Mouse (Mus musculus) liver, embryonic 11.5 days (tissue): ENCODE results near the gene H2-Ke6. TPM values are rescaled to one million over a fixed set of nuclear protein-coding genes. Genes with fewer than 3 reads are reported as not detected.
"Not testable (repeated sequence)": the region's sequence is repeated elsewhere in the genome, so short reads cannot be mapped to it uniquely, and the experiment has no call there.

Source experiments
- ATAC-seq: fragments of 200-750 bp; cut with Nextera tagmentation; replicated peaks from 2 replicates; pipeline ENCODE4 v1.8.0; 2017; ENCODE audit warnings: moderate number of reproducible peaks, mild to moderate bottlenecking, moderate TSS enrichment, moderate library complexity; ENCODE audit not compliant: low FRiP score
- DNase-seq: peaks from one replicate; pipeline ENCODE4 v3.0.0-alpha.2; 2017; ENCODE audit warnings: low spot score
- H3K27ac ChIP-seq: fragments of 300-500 bp; sonication (generic); 2 replicates; pipeline ENCODE4 v1.5.1; 2014; ENCODE audit warnings: mild to moderate bottlenecking, low read depth, low read length, control low read depth
- H3K27me3 ChIP-seq: fragments of 300-500 bp; sonication (generic); replicated peaks from 2 replicates; pipeline ENCODE4 v1.6.1; 2014; ENCODE audit warnings: low read length, mixed read lengths; ENCODE audit not compliant: control insufficient read depth, insufficient read depth
- H3K36me3 ChIP-seq: fragments of 300-500 bp; sonication (generic); 2 replicates; pipeline ENCODE4 v1.6.1; 2014; ENCODE audit warnings: mild to moderate bottlenecking, low read length, moderate library complexity, mixed read lengths; ENCODE audit not compliant: control insufficient read depth, insufficient read depth
- H3K4me1 ChIP-seq: fragments of 300-500 bp; sonication (generic); replicated peaks from 2 replicates; pipeline ENCODE4 v1.6.1; 2014; ENCODE audit warnings: low read length, mixed read lengths; ENCODE audit not compliant: control insufficient read depth, insufficient read depth
- H3K4me2 ChIP-seq: fragments of 300-500 bp; sonication (generic); 2 replicates; pipeline ENCODE4 v1.6.1; 2014; ENCODE audit warnings: mild to moderate bottlenecking, control low read depth, moderate library complexity
- H3K4me3 ChIP-seq: fragments of 300-500 bp; sonication (generic); 2 replicates; pipeline ENCODE4 v1.5.1; 2014; ENCODE audit warnings: low read depth, low read length, control low read depth
- H3K9ac ChIP-seq: fragments of 300-500 bp; sonication (generic); 2 replicates; pipeline ENCODE4 v1.6.1; 2014; ENCODE audit warnings: low read depth, low read length, control low read depth
- H3K9me3 ChIP-seq: fragments of 300-500 bp; sonication (generic); 2 replicates; pipeline ENCODE4 v1.6.1; 2016; ENCODE audit warnings: low read length, inconsistent platforms, mixed read lengths; ENCODE audit not compliant: control insufficient read depth
- WGBS: fragments of 180-500 bp; shearing (Covaris S2); extraction: QIAGEN DNeasy Blood & Tissue Kit; methylation state at CpG from one replicate; pipeline ENCODE4 v1.1.7; 2014; 5-methylcytosine and 5-hydroxymethylcytosine counted together
- polyA plus RNA-seq: library from polyadenylated mRNA; unstranded; fragments of >200 nt; fragmentation: Nextera tagmentation; extraction: Ambion mirVana; gene quantifications from 2 replicates; pipeline ENCODE4 v1.2.1, GENCODE M21; 2014

The H2-Ke6 gene
- polyA plus RNA-seq, 1 experiment from 2014 or later, result 45.1 TPM

- Histone ChIP-seq H3K9ac (no peak overlapping the region), H3K27ac (no peak overlapping the region), H3K4me2 (no peak overlapping the region), H3K27me3 (no peaks in the 10 kb centered on the region), H3K4me1 (peaks cover 18% of the 10 kb centered on the region), H3K36me3 (peaks cover 19% of the 10 kb centered on the region), H3K4me3 (no peak overlapping the region), H3K9me3 (peaks cover 15% of the 10 kb centered on the region; the same call in 1 of the 2 replicates)
- DNase-seq, result no peak
- 94% methylated on average over 22 of the region's 23 CpGs for WGBS
- ATAC-seq, result no peak
These were observed 6.1 kb downstream of the H2-Ke6 start for GRCm38 (mm10) chr17:34021539-34022413.

DNA sequence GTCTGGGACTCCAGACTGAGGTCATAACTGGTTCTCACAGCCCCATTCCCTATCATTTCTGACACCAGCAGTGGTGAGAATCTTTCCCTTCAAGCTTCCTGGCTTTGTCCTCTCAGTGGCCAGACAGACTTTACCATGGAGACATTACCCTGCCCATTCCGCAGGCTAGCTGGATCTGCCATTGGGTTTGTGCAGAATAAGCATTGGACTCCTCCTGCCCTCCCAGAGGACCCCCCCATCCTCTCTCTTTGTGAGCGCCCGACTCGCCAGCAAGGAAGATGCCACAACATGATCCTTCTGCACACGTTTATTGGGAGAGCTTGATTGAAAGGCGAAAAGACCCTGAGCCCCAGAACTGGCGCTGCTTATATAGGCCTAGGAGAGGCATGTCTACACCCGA is 14.4 kb downstream of the H2-Ke6 start:
- Histone ChIP-seq H3K9ac (no peak overlapping the region), H3K27me3 (no peaks in the 10 kb centered on the region), H3K27ac (no peak overlapping the region), H3K36me3 (no peaks in the 10 kb centered on the region), H3K4me3 (no peak overlapping the region), H3K4me1 (no peaks in the 10 kb centered on the region), H3K9me3 (no peaks in the 10 kb centered on the region), H3K4me2 (no peak overlapping the region)
- ATAC-seq (no peak), DNase-seq (no peak)
- 93% methylated on average over 8 of the region's 8 CpGs for WGBS

DNA sequence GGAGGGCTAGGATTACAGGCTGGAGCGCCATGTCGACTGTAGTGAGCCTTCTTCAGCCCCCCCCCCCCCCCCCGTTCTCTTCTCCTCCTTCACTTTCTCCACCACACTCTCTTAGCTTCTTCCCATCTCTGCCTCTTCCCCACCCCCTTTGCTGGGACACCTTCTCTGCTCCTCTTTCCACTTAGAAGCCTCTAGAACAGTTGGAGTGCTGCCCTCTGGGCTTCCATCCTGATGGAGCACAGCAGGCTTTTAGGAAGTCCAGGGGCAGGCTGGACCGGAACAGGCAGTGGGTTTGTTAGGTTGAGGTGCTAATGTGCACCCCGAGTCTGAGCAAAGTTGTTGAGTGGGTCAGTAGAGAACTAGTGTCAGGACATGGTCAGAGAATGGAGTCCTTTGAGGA is 17.7 kb downstream of the H2-Ke6 start:
- DNase-seq (no peak), ATAC-seq (no peak)
- H3K27me3 ChIP-seq, result no peaks in the 10 kb centered on the region
- no peak overlapping the region for H3K4me2 ChIP-seq
- H3K9me3 ChIP-seq, result no peaks in the 10 kb centered on the region
- no peaks in the 10 kb centered on the region for H3K4me1 ChIP-seq
- H3K36me3 ChIP-seq, result no peaks in the 10 kb centered on the region
- H3K9ac ChIP-seq, result no peak overlapping the region
- H3K27ac ChIP-seq, result no peak overlapping the region
- 63% methylated on average over 5 of the region's 5 CpGs for WGBS
- H3K4me3 ChIP-seq, result no peak overlapping the region

- no peak overlapping the region for H3K9ac ChIP-seq
- H3K4me3 ChIP-seq, result no peak overlapping the region
- no peak for DNase-seq
- no peaks in the 10 kb centered on the region for H3K36me3 ChIP-seq
- H3K9me3 ChIP-seq, result no peaks in the 10 kb centered on the region
- no peaks in the 10 kb centered on the region for H3K4me1 ChIP-seq
- no peak overlapping the region for H3K4me2 ChIP-seq
- no peak for ATAC-seq
- WGBS, result 44% methylated on average over 2 of the region's 2 CpGs
- H3K27me3 ChIP-seq, result peaks cover 2% of the 10 kb centered on the region; the same call in 1 of the 2 replicates
- no peak overlapping the region for H3K27ac ChIP-seq
These were observed 21.3 kb downstream of the H2-Ke6 start for GRCm38 (mm10) chr17:34006570-34006969.

GRCm38 (mm10) chr17:34003426-34003825 is 24.4 kb downstream of the H2-Ke6 start:
- DNase-seq (no peak), ATAC-seq (no peak)
- H3K9me3 ChIP-seq, result no peaks in the 10 kb centered on the region
- H3K36me3 ChIP-seq, result no peaks in the 10 kb centered on the region
- H3K4me1 ChIP-seq, result peaks cover 5% of the 10 kb centered on the region; the same call in 1 of the 2 replicates
- 5% methylated on average over 5 of the region's 5 CpGs for WGBS
- no peak overlapping the region for H3K27ac ChIP-seq
- H3K27me3 ChIP-seq, result peaks cover 16% of the 10 kb centered on the region
- no peak overlapping the region for H3K9ac ChIP-seq
- no peak overlapping the region for H3K4me3 ChIP-seq
- no peak overlapping the region for H3K4me2 ChIP-seq

DNA sequence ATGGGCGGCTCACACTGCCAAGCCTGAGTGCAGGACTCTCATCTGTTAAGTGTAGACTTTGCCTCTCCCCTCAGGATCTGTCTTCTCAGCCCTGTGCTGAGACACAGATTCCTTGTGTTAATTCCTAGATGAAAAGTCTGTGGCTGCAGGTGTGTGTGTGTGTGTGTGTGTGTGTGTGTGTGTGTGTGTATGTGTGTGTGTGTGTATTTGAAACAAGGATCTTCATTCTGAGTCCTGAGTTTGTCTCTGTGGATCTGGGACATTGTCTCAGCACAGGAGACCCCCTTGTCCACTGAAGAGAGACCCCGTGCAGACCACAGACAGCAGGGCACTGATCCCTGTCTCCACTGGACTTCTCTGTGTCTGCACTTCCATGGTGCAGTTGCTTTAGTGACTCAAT is 27.1 kb downstream of the H2-Ke6 start:
- not testable (repeated sequence) for ATAC-seq, H3K9ac ChIP-seq, H3K4me1 ChIP-seq, DNase-seq, H3K36me3 ChIP-seq, H3K27ac ChIP-seq, H3K4me2 ChIP-seq, H3K4me3 ChIP-seq, H3K9me3 ChIP-seq
- WGBS, result 44% methylated on average over 2 of the region's 2 CpGs
- H3K27me3 ChIP-seq, result peaks cover 16% of the 10 kb centered on the region

DNA sequence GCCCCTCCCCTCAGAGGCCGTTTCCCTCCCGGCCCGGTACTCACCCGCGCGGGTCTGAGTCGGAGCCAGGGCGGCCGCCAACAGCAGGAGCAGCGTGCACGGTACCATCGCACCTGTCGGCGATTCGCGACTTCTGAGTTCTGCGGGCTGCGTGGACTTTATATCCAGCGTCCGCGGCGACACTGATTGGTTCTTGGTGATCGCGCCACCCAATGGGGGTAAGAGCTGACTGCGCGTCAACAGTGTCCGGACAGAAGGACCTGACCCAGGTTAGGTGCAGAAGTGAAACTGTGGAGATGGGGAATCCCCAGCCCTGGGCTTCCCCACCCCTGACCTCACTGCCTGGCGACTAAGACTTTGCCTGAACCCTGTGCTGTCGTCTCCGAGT is 27.7 kb downstream of the H2-Ke6 start, which contains the start of gene H2-K1:
Gene H2-K1 (minus strand): TSS at position 198 of the 388 bp plus-strand sequence.
- peaks cover 5% of the 10 kb centered on the region; the same call in 1 of the 2 replicates for H3K4me1 ChIP-seq
- no peaks in the 10 kb centered on the region for H3K36me3 ChIP-seq
- no peak within 1 kb of the TSS; the same call in 1 of the 2 replicates for H3K27ac ChIP-seq
- peak within 1 kb of the TSS; percentile 66 for H3K9ac ChIP-seq
- under 1% methylated on average over 30 of the region's 30 CpGs for WGBS
- H3K4me2 ChIP-seq, result peak within 1 kb of the TSS; percentile 98
- peak within 1 kb of the TSS; percentile 69 for H3K4me3 ChIP-seq
- DNase-seq (peak; percentile 74), ATAC-seq (peak; percentile 84)
- H3K9me3 ChIP-seq, result no peaks in the 10 kb centered on the region
- peaks cover 16% of the 10 kb centered on the region for H3K27me3 ChIP-seq

- H3K27ac ChIP-seq, result no peak overlapping the region; the same call in 1 of the 2 replicates
- H3K36me3 ChIP-seq, result no peaks in the 10 kb centered on the region
- peaks cover 5% of the 10 kb centered on the region; the same call in 1 of the 2 replicates for H3K4me1 ChIP-seq
- no peaks in the 10 kb centered on the region for H3K9me3 ChIP-seq
- H3K27me3 ChIP-seq, result peaks cover 16% of the 10 kb centered on the region
- peak overlapping the region; percentile 98 for H3K4me2 ChIP-seq
- ATAC-seq (peak; percentile 55; the same call in 1 of the 2 replicates), DNase-seq (peak; percentile 56)
- WGBS, result 2% methylated on average over 84 of the region's 87 CpGs
- peak overlapping the region; percentile 69 for H3K4me3 ChIP-seq
- peak overlapping the region; percentile 66 for H3K9ac ChIP-seq
These were observed 28.3 kb downstream of the H2-Ke6 start for GRCm38 (mm10) chr17:33999341-34000149.
